Mouse (Mus musculus): ENCODE measurements at regions not wholly inside any gene's neighbourhood (a gene's known extent, or its start where the extent isn't known, plus 50 kb on each side); places are given as distances from the start of the nearest gene placed in this dataset.

DNA sequence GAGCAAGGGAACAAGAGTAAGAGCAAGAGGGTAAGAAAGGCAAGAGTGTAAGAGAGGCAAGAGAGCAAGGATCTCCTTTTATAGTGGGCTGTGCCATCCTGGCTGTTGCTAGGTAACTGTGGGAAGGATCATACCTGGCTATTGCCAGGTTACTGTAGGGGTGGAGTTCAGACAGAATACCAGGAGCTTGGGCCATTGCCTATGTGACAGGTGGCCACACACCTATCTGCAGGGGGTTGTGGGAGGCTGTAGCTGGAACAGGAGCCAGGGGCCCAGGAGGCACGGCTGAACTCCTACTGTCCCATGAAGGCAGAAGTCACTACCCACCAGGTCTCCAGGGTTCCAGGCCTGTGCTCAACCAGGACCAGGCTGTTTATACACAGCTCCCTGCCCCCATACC lies 1149.0 kb downstream of the 9330182O14Rik start:
- in situ Hi-C loops (cut with MboI, MseI) = no loop called here

DNA sequence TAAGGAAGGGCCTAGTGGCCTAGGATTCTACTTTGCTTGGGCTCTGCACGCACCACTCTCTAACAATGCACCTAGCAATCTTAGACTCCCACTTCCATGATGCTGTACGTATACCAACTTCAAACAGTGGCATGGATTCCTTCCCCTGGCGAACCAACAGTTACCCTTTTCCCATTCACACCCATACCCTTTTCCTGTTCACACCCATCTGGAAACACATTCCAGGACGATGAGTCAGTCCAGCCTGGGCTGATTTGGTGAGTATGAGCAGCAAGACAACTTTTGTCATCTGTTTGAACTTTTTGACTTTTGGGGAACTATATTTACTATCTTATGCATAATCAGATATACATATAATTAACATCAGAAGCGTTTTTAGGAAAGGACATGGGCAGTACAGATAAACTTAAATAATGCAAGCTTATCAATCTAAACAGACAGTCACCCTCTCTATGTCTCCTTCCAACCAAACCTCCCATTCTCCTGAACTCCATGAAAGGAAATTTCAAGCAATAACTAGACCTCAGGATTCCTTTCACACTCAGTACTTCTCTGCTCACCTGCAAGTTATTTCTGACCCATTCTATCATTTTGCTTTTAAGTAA lies 1152.7 kb downstream of the 9330182O14Rik start:
- in situ Hi-C loops (cut with MboI, MseI) = no loop called here

DNA sequence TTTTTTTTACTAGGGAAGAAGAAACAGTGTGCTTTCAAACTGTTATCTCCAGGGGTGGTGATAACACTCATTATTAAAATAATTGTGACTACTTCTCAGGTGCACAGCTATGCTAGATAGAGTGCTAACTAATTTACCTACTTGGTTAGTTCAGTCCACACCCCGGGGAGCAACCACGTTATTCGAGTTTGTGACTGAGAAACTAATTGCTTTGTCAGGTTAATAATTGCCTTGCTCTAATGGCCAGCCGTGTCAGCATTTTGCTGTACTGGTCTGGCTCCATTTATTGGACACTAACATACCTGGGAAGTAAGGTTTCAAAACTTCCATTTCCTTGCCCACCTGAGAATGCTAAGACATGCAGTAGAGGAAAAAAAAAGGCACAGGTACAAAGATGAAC lies 1163.3 kb downstream of the 9330182O14Rik start:
- in situ Hi-C loops (cut with MboI, MseI) = no loop called here

DNA sequence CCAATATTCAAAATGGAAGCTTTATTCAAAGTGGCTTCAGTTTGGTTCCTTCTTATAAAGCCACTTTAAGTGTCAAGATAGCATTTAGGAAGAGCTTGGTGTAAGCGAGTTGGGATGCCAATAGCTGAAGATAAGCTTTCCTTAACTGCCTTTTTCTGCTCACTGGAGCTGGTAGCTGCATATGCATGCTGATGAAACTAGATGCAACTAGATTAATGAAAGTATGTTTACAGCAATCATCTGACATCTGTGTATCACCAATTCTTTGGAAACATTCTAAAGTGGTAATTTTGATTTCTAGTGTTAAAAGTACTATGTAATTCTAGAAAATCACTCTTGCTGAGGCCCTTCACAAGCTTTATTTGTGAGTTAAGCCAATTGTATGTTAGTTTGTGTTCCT lies 1172.5 kb downstream of the 9330182O14Rik start:
- in situ Hi-C loops (cut with MboI, MseI) = no loop called here

DNA sequence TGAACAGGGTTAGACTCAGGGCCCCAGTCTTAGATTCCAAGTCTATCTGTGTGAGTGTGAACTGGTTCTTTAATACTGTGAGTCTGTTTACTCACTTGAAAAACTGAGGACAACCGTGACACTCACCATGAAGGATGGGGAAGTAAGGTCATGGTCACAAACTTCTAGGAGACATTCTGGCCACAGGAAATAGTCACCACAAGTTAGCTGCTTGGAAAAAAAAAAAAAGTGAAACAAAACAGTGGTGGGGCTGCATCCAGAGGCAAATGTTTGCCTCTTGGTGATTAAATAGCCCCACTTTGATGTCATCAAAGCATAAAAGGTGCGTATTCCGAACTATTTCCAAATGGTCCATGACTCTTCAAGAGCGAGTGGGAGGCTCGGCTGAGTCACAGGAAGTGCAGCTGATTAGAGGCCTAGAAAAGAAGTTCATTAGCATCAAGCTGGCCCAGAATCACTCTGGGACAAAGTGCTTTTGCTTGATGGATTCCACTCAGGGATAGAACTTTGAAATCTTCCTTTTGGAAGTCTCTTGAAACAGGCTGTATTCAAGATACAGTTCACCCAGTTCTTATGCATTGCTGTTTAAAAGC lies 1177.7 kb downstream of the 9330182O14Rik start:
- in situ Hi-C loops (cut with MboI, MseI) = no loop called here

DNA sequence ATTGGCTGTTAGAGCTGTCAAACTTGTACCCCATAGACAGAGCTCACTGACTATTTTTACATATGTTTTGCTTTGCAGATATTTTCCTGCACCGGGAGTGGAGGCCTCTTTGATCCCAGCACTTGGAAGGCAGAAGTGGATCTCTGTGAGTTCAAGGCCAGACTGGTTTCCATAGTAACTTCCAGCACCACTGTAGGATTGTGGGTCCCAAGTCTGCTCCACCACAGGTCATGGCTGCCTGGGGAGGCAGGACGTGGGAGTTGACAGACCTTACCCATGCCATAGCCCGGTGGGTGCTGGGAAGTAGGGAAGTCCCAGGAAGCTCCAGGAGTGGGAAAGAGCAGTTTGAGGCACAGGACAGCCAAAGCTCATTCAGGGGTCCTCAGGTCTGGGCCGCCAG lies 1180.8 kb downstream of the 9330182O14Rik start:
- in situ Hi-C loops (cut with MboI, MseI) = no loop called here

DNA sequence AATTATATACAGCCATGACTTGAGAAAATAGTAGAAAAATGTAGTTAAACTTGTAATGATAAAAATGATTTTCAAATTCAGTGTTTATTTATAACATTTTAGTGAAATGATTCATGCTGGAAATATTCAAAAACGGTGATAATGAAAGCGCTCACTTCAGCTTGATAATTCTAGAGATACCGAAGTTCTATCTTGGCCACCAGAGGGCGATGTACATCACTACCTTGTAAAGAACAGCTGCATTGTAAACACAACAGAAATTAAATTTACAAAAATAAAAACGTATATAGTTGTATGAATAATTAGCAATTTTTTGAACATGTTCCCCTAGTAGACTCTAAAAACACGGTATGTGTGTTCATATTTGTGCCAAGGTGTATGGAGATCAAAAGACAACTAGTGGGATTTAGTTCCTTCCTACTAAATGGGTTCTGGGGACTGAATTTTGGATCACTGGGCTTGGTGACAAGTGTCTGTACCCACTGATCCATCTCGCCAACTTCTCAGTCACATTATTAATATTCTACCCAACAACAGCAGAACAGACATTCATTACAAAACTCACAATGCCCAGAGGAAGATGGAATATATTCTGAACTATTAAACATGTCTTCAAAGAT lies 1191.6 kb downstream of the 9330182O14Rik start:
- in situ Hi-C loops (cut with MboI, MseI) = loop anchor here (5.0 kb wide), 1 partner anchor 332 kb away; no protein-coding TSS in a partner anchor

DNA sequence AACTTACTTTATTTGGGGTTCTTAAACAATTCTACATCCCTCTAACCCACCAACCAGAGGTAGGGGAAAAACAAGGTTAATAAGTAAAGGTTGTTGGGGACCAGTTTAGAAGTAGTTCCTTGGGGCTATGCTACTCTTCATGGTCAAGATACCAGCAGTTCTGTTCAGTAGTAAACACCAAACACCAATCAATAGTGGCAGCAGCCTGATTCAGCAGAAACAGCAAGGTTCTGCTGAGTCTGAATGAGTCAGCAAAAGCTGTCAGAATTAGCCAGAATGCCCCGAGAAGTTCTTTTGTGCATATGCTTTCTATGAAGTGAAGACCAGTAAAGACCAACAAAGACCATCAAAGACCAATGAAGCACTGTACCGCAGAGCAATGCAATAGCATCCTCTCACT lies 1195.1 kb downstream of the 9330182O14Rik start:
- in situ Hi-C loops (cut with MboI, MseI) = loop anchor here (5.0 kb wide), 1 partner anchor 328 kb away; no protein-coding TSS in a partner anchor

DNA sequence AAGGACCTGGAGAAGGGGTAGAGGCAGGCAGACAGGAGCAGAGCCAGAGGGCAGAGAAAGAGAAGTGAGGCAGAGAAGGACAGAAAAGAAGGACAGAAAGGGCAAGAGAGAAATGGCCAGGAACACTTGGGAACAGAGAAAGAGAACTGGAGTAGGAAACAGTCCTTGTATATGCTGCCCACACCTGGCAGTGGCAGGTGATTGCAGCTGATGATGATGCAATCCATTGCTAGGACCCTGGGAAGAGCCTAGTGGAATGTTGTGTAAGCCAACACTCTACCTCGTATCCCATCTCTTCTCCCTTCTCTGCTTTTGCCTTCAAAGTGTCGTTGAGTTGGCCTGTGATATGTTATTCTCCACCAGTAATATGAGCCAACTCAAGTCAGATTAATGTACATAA lies 1195.9 kb downstream of the 9330182O14Rik start:
- in situ Hi-C loops (cut with MboI, MseI) = no loop called here

DNA sequence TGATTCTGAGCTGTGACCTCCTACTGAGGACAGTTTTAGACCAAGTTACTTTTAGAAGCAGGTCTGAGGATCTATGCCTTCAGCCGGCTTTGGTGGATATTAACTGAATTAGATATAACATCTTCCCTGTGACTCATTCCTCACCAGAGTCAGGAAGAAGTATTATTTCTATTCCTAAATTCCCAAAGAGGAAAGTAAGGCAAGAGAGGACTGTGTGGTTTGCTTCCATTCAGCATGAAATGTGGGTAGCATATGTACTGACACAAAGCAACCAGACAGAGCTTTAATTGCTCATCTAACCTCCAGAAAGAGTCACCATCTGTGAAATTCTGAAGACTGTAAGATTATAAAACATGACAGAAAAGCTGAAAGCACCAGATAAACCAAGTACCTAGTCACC lies 1198.3 kb downstream of the 9330182O14Rik start:
- in situ Hi-C loops (cut with MboI, MseI) = no loop called here

DNA sequence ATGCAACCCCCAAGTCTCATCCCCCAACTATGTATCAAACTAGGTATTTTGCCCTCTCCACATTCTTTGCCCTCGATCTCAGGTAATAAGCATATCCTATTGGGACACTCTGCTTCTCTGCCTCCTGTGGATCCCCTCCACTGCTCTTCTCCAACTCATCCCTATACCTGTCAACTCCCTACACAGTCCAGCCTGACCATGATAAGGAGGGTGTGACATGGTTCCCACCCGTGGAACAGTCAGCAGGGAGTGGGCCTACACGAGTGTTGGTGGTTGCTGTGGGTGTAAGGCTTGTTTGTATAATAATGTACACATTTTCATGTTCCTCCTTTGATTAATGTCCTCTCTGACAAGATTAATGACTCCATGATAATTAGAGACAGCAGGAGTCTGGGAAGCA lies 1199.0 kb downstream of the 9330182O14Rik start:
- in situ Hi-C loops (cut with MboI, MseI) = no loop called here

DNA sequence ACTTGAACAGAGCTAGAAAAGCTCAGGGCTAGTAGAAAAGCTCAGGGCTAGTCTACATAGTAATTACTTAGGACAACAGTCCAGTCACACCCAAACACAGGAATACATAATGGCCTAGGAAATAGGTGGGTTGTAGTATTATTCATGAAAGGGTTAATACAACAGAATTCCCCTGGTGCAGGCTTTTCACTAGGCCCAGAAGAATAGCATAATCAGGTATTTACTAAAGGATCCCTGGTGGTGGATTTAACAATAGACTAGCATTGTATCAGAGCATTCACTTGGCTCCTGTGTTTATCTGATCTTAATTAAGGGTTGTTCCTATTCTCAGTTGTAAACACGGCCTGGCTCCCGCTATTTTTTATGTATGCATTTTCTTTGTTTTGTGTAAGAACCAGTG lies 1206.5 kb downstream of the 9330182O14Rik start:
- in situ Hi-C loops (cut with MboI, MseI) = loop anchor here in 1 of 2 experiments (5.0 kb wide), 1 partner anchor 67 kb away; no protein-coding TSS in a partner anchor

DNA sequence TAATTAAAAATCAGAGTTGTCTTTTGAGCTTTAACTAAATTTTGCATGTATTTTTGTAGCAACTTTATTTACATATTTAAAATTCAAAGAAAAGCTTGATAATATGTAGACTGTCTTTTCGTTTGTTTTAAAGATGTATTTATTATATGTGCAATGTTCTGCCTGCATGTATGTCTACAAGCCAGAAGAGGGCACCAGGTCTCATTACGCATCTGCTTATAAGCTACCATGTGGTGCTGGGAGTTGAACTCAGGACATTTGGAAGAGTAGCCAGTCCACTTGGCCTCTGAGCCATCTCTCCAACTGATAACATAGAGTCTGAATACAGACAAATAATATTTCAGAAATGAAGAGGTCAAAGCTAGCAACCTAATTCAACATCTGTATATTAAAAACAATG lies 1211.4 kb downstream of the 9330182O14Rik start:
- in situ Hi-C loops (cut with MboI, MseI) = no loop called here

DNA sequence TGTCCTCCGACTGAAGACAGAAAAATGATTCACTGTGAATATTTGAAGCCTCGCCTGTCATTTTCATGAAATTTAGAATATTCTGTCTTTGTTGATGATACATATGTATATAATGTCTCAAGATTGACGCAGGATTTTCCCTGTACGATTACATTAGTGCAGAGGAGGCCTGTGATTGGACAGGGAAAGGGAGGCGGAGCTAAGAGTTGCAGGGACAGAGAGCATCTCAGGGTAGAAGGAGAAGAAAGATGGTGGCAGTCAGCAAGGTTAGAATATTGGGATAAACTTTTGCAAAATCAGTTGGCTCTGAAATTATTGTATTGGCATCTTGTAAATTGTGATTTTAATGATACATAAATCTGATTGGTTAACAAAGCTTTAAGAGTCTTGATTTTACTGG lies 1213.1 kb downstream of the 9330182O14Rik start:
- in situ Hi-C loops (cut with MboI, MseI) = no loop called here

DNA sequence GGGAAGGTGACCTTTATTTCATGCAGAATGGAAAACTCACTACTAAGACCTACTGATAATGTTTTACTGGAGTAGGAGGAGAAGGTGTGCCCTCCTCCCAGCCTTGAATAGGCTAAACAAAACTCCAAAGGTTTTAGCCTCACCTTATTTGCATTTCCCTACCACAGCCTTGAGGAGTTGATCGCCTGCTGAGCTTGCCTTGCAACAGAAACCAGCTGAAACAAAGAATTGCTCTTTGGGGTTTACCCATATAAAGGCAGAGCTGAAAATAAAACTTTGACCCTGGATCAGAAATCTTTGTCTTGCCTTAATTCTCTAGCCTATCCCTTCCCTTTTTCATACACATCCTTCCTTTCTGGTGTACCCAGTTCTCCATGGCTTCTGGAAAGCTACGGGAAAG lies 1218.0 kb downstream of the 9330182O14Rik start:
- in situ Hi-C loops (cut with MboI, MseI) = no loop called here

DNA sequence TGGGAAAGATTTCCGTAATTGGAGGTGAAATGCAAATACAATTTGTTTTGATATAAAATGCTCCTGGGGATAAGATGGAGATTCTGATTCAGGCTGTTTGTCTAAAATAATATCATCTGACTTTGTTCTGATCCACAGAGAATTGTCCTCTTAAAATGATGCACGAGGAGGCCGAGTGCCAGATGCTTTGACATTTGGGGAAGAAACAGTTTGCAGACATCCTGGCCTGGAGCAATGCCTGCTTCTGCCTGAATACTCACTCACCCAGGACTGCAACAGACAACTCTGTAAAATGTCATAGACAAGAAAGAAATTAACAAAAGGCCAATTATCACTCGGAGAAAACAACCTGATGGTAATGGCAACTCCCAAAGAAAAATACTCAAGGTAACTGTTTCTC lies 1225.1 kb downstream of the 9330182O14Rik start:
- in situ Hi-C loops (cut with MboI, MseI) = no loop called here

DNA sequence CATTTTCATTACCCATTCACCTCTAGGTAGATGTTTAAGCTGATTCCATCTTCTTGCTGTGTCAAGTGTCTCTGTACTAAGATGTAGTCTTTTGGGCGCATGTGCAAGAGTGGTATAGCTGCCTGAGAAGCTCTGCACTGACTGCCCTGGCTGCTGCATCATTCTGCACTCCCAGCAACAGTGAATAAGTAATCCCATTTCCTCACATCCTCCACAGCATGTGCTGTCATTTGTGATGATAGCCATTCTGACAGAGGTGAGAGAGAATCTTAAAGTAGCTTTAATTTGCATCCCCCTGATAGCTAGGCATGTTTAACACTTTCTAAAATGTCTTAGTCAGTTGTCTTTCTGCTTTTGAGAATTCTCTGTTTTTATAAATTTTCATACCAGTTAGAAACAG lies 1240.5 kb downstream of the 9330182O14Rik start:
- in situ Hi-C loops (cut with MboI, MseI) = no loop called here

DNA sequence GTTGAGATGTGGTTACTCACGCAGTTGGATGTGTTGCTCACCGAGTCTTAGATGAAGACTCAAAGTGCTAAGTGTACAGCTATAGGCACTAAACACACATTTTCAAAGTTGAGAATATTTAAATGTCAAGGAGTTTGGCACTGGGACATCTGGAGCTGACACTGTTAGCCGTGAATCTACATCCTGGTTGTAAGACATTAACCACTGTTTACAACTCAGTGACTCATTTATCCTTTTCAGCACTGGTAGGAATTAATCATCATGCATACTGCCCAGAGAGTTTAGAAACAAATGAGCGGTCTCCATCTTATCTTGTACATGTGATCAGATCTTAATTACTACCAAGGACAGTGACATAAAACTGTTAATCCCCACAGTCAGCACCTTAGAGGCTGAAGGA lies 1241.7 kb downstream of the 9330182O14Rik start:
- in situ Hi-C loops (cut with MboI, MseI) = no loop called here

DNA sequence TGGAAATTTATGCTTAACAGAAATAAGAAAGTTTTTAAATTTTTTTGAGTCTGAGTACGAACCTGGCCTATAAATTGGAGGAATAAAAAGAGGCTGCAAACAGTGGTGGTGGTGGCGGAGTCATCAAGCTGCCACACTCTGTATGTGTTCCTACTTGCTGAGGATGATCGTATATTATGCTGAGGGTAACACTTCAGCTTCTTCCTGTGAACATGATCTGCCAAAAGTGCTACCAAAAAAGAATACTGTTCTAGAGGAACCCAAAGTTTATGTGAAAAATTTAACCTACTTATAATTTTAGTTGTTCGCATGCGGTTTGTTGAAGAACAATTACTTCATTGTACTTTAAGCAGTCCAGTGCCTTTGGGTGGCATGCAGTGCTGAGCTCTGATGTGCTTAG lies 1245.5 kb downstream of the 9330182O14Rik start:
- in situ Hi-C loops (cut with MboI, MseI) = no loop called here

DNA sequence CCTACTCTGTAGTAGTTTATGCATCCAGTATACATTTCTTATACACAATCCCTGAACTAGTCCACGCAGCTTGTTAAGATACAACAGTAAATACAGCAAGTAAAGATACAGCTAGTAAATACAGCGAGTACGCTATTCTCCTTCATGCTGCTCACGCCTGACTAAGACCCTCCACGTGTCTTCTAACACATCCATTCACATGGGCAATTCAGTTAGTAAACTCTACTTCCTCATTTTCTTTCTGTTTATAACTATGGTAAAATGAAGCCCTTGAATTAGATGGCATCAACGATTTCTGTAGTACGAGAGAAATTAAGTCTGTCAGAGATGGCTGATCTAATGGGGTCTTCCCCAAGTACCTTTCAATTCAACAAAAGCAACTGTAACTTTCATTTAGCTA lies 1246.3 kb downstream of the 9330182O14Rik start:
- in situ Hi-C loops (cut with MboI, MseI) = no loop called here

DNA sequence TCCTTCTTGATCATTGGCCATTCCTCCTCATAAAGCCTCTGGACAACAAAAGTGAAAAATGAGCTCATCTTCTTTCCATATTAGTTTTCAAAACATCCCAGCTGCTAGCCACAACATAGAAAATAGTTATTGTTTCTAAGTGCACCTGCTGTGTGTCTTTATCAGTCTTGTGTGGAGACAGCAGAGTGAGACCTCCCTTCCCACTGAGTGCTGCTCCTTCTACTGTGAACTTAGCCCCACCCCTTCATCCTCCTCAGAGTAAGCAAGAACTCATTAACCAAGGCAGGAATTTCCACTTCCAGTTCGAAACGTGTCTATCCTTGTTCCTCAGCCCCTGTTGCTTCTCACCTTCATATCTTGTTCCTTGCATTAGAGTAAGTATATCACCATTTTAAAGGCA lies 1256.5 kb downstream of the 9330182O14Rik start:
- in situ Hi-C loops (cut with MboI, MseI) = no loop called here
